1 mouse cellular context compared by ENCODE assay signal in the genomic region with DNA sequence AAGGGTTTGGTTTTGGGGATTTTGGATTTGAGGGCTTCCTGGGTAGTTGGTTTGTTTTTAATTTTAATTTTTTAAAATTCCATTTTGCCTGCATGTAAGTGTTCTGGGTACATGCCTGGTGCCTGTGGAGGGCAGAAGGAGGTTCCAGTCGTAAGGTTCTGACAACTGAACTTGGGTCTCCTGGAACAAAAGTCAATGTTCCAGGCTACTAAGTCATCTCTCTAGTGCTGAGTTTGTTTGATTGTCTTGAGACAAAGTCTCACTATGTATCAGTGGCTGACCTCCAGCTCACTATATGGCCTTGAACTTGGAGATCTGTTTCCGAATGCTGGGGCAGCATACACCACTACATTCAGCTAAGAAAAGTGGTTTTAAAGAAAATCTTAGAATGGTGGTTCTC.
TF ChIP-seq lines count a peak whose summit lies in the region.

No protein-coding gene starts in this region.

TF ChIP-seq in myocyte, 11 proteins besides CTCF, POLR2A, EP300 and RAD21:
- no peak for TF ChIP-seq CEBPB (IDR thresholded peaks at IDR 0.05; ENCODE audit: insufficient read depth, poor library complexity, severe bottlenecking)
- TF ChIP-seq E2F4 (IDR thresholded peaks at IDR 0.05; ENCODE audit: insufficient read depth) = no peak
- no peak for TF ChIP-seq POLR2AphosphoS2 (IDR thresholded peaks at IDR 0.05; ENCODE audit: insufficient read length, low read depth)
- no peak for TF ChIP-seq USF1 (IDR thresholded peaks at IDR 0.05; ENCODE audit: low read depth)
- no peak for TF ChIP-seq TCF12 (IDR thresholded peaks at IDR 0.05; ENCODE audit: insufficient read depth, poor library complexity, severe bottlenecking)
- no peak for TF ChIP-seq REST (IDR thresholded peaks at IDR 0.05; ENCODE audit: insufficient read depth, insufficient read length)
- TF ChIP-seq SRF (IDR thresholded peaks at IDR 0.05; ENCODE audit: control insufficient read depth, insufficient read length, low read depth) = no peak
- no peak for TF ChIP-seq MYOG (IDR thresholded peaks at IDR 0.05; ENCODE audit: control insufficient read depth in 1 of 3, insufficient read depth in 1 of 3, insufficient read length in 2 of 3, low read depth in 2 of 3)
- no peak for TF ChIP-seq MYOD1 (IDR thresholded peaks at IDR 0.05; ENCODE audit: control insufficient read depth in 1 of 3, insufficient read length in 2 of 3, low read depth in 2 of 3)
- no peak for TF ChIP-seq TCF3 (IDR thresholded peaks at IDR 0.05; ENCODE audit: insufficient read length, low read depth)
- no peak for TF ChIP-seq MAX (IDR thresholded peaks at IDR 0.05; ENCODE audit: low read depth)
